Mouse (Mus musculus): ENCODE results near the gene Gm10310. TPM values are rescaled to one million over a fixed set of nuclear protein-coding genes. Genes with fewer than 3 reads are reported as not detected.
"Not testable (repeated sequence)": the region's sequence is repeated elsewhere in the genome, so short reads cannot be mapped to it uniquely, and the experiment has no call there.

The Gm10310 gene
- polyA plus RNA-seq, 1 experiment from 2014 or later = not detected

GRCm38 (mm10) chr10:129966232-129966631, 18.6 kb downstream of the Gm10310 start:
- H3K27me3 ChIP-seq (ENCODE audit: control insufficient read depth, insufficient read depth, low read length); H3K4me3 ChIP-seq (ENCODE audit: low read depth, low read length); H3K9me3 ChIP-seq (ENCODE audit: control insufficient read depth, low read length); H3K4me1 ChIP-seq (ENCODE audit: control insufficient read depth, insufficient read depth, low read length); ATAC-seq (ENCODE audit: insufficient number of reproducible peaks, low FRiP score, low TSS enrichment, low read depth); H3K36me3 ChIP-seq (ENCODE audit: control insufficient read depth, insufficient read depth, low read length); H3K27ac ChIP-seq (replicated peaks; ENCODE audit: low read depth, low read length); H3K4me2 ChIP-seq (ENCODE audit: low read depth, severe bottlenecking); H3K9ac ChIP-seq (ENCODE audit: low read length); DNase-seq (ENCODE audit: low spot score): not testable (repeated sequence)
- 100% methylated on average over 2 of the region's 3 CpGs for WGBS

DNA sequence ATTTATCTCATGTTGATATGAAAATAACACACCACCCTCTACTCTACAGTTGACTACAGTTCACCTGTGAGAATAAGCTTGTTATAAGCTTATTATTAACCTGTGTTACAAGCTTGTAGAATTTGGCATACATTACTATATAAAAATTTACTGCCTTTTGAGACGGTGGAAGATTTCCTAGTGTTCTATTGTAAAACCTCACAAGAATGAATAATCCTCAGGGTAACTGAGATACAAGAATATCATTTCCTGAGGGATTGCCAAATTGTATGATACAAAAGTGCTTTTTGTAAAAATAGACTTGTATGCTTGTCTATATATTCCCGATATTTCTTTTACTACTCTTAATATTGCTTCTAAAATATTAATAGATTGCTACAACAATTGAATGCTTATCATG, 35.9 kb downstream of the Gm10310 start, which contains the start of gene Olfr818:
Gene Olfr818 (minus strand): TSS at position 101 of the 400 bp plus-strand sequence.
- no peak within 1 kb of the TSS for H3K4me3 ChIP-seq (ENCODE audit: low read depth, low read length)
- 95% methylated on average over 2 of the region's 2 CpGs for WGBS
- H3K9ac ChIP-seq (ENCODE audit: low read length) = no peak within 1 kb of the TSS
- no peak for ATAC-seq (ENCODE audit: insufficient number of reproducible peaks, low FRiP score, low TSS enrichment, low read depth)
- H3K27me3 ChIP-seq (ENCODE audit: control insufficient read depth, insufficient read depth, low read length) = no peaks in the 10 kb centered on the region
- H3K4me2 ChIP-seq (ENCODE audit: low read depth, severe bottlenecking) = no peak within 1 kb of the TSS
- H3K27ac ChIP-seq (replicated peaks; ENCODE audit: low read depth, low read length) = no peak within 1 kb of the TSS
- no peaks in the 10 kb centered on the region for H3K9me3 ChIP-seq (ENCODE audit: control insufficient read depth, low read length)
- no peaks in the 10 kb centered on the region for H3K4me1 ChIP-seq (ENCODE audit: control insufficient read depth, insufficient read depth, low read length)
- DNase-seq (ENCODE audit: low spot score) = no peak
- no peaks in the 10 kb centered on the region for H3K36me3 ChIP-seq (ENCODE audit: control insufficient read depth, insufficient read depth, low read length)

Other genes with a start within 250 kb of the Gm10310 start
- gene Olfr806, start 243.1 kb downstream of the Gm10310 start, polyA plus RNA-seq (2014; fragmentation: Nextera tagmentation; extraction: Ambion mirVana) = not detected in 2 replicates
- gene Olfr807, start 227.3 kb downstream of the Gm10310 start, polyA plus RNA-seq (2014; fragmentation: Nextera tagmentation; extraction: Ambion mirVana) = not detected in 2 replicates
- not detected in 2 replicates for gene Olfr808, start 219.6 kb downstream of the Gm10310 start, polyA plus RNA-seq (2014; fragmentation: Nextera tagmentation; extraction: Ambion mirVana)
- not detected in 2 replicates for gene Olfr809, start 210.4 kb downstream of the Gm10310 start, polyA plus RNA-seq (2014; fragmentation: Nextera tagmentation; extraction: Ambion mirVana)
- gene Olfr810, start 190.1 kb downstream of the Gm10310 start, polyA plus RNA-seq (2014; fragmentation: Nextera tagmentation; extraction: Ambion mirVana) = not detected in 2 replicates
- gene Olfr811, start 180.7 kb downstream of the Gm10310 start, polyA plus RNA-seq (2014; fragmentation: Nextera tagmentation; extraction: Ambion mirVana) = not detected in 2 replicates
- gene Olfr812, start 139.0 kb downstream of the Gm10310 start, polyA plus RNA-seq (2014; fragmentation: Nextera tagmentation; extraction: Ambion mirVana) = not detected in 2 replicates
- gene Olfr813, start 129.7 kb downstream of the Gm10310 start, polyA plus RNA-seq (2014; fragmentation: Nextera tagmentation; extraction: Ambion mirVana) = not detected in 2 replicates
- gene Olfr814, start 105.2 kb downstream of the Gm10310 start, polyA plus RNA-seq (2014; fragmentation: Nextera tagmentation; extraction: Ambion mirVana) = not detected in 2 replicates
- not detected in 2 replicates for gene Olfr815, start 79.2 kb downstream of the Gm10310 start, polyA plus RNA-seq (2014; fragmentation: Nextera tagmentation; extraction: Ambion mirVana)
- gene Olfr816, start 69.5 kb downstream of the Gm10310 start, polyA plus RNA-seq (2014; fragmentation: Nextera tagmentation; extraction: Ambion mirVana) = not detected in 2 replicates
- gene Olfr818, start 36.0 kb downstream of the Gm10310 start, polyA plus RNA-seq (2014; fragmentation: Nextera tagmentation; extraction: Ambion mirVana) = not detected in 2 replicates
- gene Olfr819, start 17.8 kb downstream of the Gm10310 start, polyA plus RNA-seq (2014; fragmentation: Nextera tagmentation; extraction: Ambion mirVana) = not detected in 2 replicates
- not detected in 2 replicates for gene Olfr247, start 8.9 kb downstream of the Gm10310 start, polyA plus RNA-seq (2014; fragmentation: Nextera tagmentation; extraction: Ambion mirVana)
- gene Olfr820, start 27.6 kb upstream of the Gm10310 start, polyA plus RNA-seq (2014; fragmentation: Nextera tagmentation; extraction: Ambion mirVana) = not detected in 2 replicates
- gene Olfr821, start 45.3 kb upstream of the Gm10310 start, polyA plus RNA-seq (2014; fragmentation: Nextera tagmentation; extraction: Ambion mirVana) = not detected in 2 replicates
- gene Olfr822, start 86.1 kb upstream of the Gm10310 start, polyA plus RNA-seq (2014; fragmentation: Nextera tagmentation; extraction: Ambion mirVana) = not detected in 2 replicates
- gene Olfr823, start 130.3 kb upstream of the Gm10310 start, polyA plus RNA-seq (2014; fragmentation: Nextera tagmentation; extraction: Ambion mirVana) = not detected in 2 replicates
- not detected in 2 replicates for gene Olfr824, start 144.9 kb upstream of the Gm10310 start, polyA plus RNA-seq (2014; fragmentation: Nextera tagmentation; extraction: Ambion mirVana)
- gene Olfr825, start 181.7 kb upstream of the Gm10310 start, polyA plus RNA-seq (2014; fragmentation: Nextera tagmentation; extraction: Ambion mirVana) = not detected in 2 replicates
- not detected in 2 replicates for gene Olfr826, start 199.1 kb upstream of the Gm10310 start, polyA plus RNA-seq (2014; fragmentation: Nextera tagmentation; extraction: Ambion mirVana)
- gene Olfr827, start 229.3 kb upstream of the Gm10310 start, polyA plus RNA-seq (2014; fragmentation: Nextera tagmentation; extraction: Ambion mirVana) = not detected in 2 replicates